Mouse (Mus musculus) erythroid progenitor cell, adult 5-6 weeks (primary cell): ENCODE measurements around the gene Dstyk. TPM values are rescaled to one million over a fixed set of nuclear protein-coding genes. Genes with fewer than 3 reads are reported as not detected.

Experiments used
- ATAC-seq: replicated peaks from 2 replicates; pipeline ENCODE4 v1.8.0; 2016; ENCODE audit warnings: moderate number of reproducible peaks, mild to moderate bottlenecking, moderate TSS enrichment, inconsistent platforms; ENCODE audit not compliant: poor library complexity, low FRiP score, severe bottlenecking
- total RNA-seq, 2 experiments: library from RNA; stranded (forward) in 1 of 2; stranded (reverse) in 1 of 2; fragments of 150-400 nt in 1 of 2; fragments of 186-747, 209-891 nt in 1 of 2; gene quantifications; 2 replicates each; pipeline versions ENCODE4 v1.2.3 to v1.2.4; 2015 to 2017; ENCODE audit warnings: low replicate concordance in 2 of 2

Gene Dstyk
- 23.4 and 31.4 TPM in 2 replicates for total RNA-seq (2015; ENCODE audit: low replicate concordance)
- total RNA-seq (2017; ENCODE audit: low replicate concordance) = 34.3 and 48.6 TPM in 2 replicates

DNA sequence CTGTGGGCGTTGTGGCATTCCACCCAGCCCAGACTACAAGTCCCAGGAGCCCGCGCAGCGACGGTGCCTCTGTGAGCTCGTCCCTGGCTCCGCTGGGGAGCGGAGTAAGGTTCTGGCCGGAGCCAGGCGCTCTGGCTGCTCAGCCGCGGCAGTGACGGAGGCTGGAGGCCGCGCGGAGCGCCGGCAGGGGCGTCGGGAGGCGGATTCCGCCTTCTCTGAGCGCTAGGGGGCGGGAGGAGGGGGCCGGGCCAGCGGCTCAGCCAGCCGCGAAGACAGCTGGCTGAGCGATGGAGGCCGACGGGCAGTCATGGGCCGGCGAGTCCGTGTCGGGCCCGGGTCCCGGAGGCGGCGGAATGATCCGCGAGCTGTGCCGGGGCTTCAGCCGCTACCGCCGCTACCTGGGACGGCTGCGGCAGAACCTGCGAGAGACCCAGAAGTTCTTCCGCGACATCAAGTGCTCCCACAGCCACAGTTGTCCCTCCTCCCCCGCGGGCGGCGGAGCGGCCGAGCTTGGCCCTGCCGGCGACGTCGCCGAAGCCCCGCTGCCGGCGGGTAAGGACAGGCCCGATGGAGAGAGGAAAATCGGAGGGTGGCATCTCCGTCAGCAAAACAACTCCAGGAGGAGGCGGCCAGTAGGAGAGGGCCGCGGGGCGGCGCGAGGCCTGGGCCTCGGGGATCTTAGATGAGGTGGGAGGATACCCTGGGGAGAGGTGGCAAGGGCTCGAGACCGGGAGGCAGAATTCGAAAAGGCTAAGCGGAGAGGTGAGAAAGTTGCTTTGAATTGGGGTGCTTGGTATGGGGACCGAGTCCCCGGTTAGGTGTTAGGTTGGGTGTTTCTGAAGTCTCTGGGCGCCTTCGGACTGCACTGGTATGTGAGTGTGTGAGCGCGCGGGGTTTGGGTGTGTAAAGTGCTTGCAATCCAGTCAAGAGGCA, at the start of gene Dstyk:
TSS of gene Dstyk (plus strand) at position 237 of the 933 bp plus-strand sequence.
- ATAC-seq = peak; percentile 90

GRCm38 (mm10) chr1:132367692-132368506, 49.5 kb upstream of the Dstyk start:
- ATAC-seq = peak; percentile 90

- ATAC-seq = no peak
Observed at GRCm38 (mm10) chr1:132370681-132371173, 46.6 kb upstream of the Dstyk start.

DNA sequence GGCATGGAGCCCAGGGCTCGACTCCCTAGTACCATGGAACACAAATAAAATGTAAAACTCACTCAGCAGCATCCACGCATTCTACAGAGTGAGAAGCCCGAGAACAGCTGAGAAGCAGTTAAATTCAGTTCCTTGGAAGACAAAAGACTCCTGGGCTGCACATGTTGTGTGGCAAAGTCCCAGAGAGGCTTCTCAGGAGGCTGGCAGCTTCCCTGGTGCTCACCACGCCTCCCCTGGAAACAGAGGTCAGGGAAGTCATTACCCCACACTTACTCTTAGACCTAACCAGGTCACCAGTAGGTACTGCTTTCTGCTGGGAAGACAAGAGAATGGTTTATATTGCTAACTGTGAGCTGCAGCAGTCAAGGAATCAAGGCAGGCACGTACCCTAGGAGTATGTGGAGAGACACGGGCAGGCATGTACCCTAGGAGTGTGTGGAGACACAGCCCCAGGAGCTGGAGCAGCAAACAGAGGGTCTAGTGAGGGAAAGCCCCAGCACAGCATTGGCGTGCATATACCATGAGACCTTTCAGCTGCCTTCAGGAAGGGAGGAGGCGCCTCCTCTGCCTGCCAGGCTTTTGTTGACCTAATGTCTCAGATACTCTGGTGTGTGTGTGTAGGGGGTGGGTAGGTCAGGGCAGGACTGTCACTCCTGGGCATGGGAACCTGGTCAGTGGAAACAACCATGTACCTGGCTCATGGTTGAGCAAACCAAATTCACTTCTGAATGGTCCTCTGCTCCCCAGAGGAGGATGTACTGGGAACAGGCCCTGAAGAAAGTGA, 45.9 kb upstream of the Dstyk start:
- no peak for ATAC-seq

DNA sequence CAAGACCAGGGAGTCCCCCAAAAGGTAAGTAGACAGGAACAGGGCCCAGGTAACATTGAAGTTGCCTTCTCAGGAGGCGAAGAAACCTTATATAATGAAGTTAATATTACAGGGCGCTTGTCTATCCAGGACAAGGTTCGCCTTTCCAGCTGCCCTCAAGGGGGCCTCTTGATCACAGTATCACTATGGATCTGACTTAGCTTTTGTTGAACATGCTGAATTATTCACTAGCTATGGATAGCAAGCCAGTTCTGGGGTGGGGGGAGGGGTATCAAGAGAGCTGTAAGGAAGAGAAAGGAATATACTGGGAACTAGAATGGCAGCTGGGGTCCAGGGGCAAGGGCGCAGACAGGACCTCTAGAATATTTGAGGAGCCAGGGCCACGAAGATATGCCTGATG, 45.0 kb upstream of the Dstyk start:
- ATAC-seq = no peak

GRCm38 (mm10) chr1:132372896-132373534, 44.3 kb upstream of the Dstyk start:
- ATAC-seq = no peak

DNA sequence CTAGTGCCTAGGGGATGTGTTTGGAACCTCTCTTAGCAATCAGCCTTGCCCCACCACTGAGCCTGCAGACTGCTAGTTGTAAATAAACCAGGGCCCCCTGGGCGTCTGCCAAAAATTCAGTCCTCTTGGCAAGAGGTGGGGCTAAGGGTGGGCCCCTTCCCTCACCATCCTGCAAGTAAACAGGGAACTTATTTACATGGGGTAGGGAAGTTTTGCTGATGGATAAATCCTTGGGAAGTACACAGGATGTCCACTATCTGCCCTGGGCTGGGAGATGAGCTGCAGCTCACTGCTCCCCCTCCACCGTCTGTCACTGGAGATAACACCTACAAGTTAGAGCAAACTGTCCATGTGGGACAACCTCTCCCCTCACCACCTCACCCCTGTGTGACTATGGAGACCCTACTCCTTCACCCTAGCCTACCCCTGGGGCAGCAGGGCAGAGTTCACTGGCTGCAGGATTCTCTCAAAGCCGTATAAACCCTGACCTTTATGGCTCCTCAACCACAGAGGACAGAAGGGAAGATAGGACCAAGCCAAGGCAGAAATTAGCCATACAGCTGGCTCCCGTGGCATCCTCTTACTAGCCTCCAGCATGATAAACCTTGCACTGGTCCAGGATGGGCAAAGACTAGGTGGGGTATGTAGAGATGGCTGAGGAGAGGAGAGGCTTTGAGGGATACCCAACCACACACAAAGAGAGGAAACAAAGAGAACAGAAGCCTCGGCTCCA, 43.0 kb upstream of the Dstyk start:
- ATAC-seq = peak; percentile 77

DNA sequence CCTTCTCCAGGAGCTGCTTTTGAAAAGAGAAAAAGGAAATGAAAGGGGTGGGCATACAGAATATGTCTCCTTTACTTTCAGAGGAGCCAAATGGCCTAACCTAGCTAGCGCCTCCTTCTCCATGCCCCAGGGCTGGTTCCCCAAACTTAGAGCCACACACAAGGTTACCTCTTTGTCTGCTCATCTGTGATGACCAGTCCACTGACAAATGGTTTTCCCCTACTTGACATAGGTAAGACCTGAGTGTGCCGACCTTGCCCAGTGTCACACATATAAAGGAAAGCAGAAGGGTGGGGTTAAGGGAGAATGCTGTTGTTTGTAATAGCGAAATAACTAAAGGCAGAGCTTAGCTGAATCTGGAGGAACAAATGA, 42.5 kb upstream of the Dstyk start:
- ATAC-seq = no peak

DNA sequence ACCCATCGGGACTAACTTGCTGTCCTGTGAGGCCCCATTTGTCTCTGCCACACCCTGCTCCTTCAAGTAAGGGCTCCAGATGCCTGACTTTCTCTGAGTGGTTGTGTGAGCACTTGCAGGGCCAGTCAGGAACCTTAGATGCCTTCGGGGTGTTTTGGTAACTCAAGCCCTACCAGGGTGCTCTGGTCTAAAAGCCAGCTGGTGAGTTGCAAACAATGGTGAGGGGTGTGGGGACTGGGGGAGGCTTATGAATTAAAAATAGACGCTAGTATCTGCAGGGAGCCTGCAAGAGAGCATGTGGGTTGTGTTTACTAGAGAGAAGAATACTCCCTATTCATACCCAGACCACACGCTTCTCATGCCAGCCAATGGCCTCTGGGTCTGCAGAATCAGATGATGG, 42.1 kb upstream of the Dstyk start:
- 0 out of 2 replicates have a peak, but pooled peaks have one; percentile 15 for ATAC-seq

GRCm38 (mm10) chr1:132376211-132377054, 40.9 kb upstream of the Dstyk start:
- no peak for ATAC-seq

- no peak for ATAC-seq
Observed at GRCm38 (mm10) chr1:132377055-132377365, 40.3 kb upstream of the Dstyk start.

DNA sequence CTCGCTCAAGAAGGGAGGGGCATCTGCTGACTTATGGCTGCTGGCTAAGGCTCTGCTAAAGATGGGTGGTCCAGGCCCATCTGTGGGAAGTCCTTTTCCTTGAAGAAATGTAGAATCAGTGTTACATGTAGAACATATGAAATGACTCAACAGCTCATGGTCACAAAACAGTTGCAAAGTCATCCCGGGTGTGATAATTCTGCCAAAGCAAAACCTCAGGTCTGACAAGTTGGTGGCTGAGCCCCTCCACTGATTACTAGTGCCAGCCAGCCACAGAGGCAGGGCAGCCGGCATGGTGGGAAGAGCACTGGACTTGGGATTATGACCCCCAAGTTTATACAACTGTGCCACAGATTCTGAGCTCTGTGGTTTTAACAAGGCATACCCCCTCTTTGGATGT, 39.5 kb upstream of the Dstyk start:
- ATAC-seq = no peak

- no peak for ATAC-seq
Observed at GRCm38 (mm10) chr1:132380550-132381100, 36.7 kb upstream of the Dstyk start.

- peak; percentile 87 for ATAC-seq
Observed at GRCm38 (mm10) chr1:132381929-132382328, 35.4 kb upstream of the Dstyk start.

DNA sequence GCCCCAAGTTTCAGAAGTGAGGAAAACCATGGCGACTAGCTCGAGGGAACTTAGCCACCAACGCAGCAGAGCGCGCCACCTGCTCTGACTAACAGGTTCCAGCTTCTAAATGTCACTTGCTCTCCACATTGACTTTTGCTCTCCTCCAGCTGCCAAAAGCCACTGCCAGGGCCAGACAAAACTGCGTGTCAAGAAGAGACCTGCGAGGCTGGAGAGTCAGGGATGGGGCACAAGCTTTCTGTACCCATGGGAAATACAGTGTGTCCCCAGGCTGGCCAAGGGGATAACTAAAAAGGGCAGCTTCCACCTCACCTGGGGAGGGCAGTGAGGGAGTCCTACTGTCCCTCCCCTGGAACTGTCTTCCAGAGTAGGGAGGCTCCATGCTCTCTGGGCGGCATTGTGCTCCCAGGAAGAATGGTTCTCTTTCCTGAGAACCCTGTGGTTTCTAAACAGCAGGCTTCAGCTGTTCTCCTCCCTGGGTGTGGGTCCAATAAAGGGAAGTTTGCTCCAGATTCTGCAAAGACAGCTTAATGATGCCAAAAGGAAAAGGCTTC, 33.3 kb upstream of the Dstyk start:
- ATAC-seq = no peak

DNA sequence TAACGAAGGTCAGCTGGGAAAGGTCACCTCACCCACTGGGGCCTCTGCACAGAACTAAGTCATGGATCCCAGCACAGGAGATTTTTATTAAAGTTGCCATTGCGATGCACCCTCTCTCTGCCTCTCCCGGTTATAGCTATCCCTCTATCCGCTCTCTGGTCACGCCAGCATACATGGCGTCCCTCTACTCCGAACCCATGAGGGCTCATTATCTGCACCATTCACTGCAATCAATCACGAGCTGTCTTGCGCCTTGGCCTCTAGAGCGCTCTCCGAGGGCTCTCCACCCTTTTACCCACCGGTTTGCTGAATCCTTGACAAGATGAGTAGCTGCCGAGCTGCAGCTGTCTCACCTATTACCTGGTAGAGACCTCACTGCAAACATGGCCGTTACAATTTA, 32.1 kb upstream of the Dstyk start:
- no peak for ATAC-seq

- no peak for ATAC-seq
Observed at GRCm38 (mm10) chr1:132385711-132386110, 31.6 kb upstream of the Dstyk start.
